In the genomic region with DNA sequence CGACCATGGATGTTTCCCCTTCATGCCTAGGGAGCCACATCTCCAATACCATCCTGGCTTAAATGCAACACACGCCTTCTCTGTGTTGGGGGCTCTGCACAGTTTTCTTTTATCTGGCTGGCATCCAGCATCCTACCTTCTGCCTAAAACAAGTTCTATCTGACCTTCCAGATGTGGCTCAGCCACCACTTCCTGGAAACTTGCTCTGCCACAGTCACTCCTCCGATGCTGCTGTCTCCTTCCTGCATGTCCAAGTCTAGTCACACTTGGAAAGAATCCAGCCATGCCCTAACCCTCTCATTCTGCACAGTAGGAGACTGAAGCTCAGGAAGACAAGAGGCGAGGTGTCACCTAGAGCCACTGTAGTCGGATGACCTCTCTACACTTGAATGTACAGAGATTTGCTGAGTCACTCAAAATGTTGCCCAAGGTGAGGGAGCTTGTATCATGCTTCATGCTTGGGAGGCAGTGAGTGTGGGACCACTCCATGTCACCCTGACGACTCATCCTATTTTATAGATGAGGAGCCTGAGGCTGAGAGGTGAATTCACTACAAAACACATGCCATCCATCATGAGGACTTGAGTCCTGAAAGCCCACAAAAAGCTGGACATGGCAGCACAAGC, we compare ENCODE assay signal across 21 mouse cellular contexts.
DNase-seq lines count a peak whose midpoint lies in the region; ATAC-seq and TF ChIP-seq lines count a peak whose summit lies in the region.
"Had no signal": no experiment of that assay in that cellular context is flagged by ENCODE, and none has a peak within 500 bp of the region (broad histone marks: within the 10 kb centered on the region; RNA-seq: fewer than 3 reads in every experiment).

No protein-coding gene starts in this region.

- 53% methylated on average over 6 of the region's 6 CpGs for WGBS in liver, postnatal 0 days (ENCODE audit: insufficient replicate concordance)
- 71% methylated on average over 6 of the region's 6 CpGs for WGBS in stomach, postnatal 0 days

- H3K4me2 ChIP-seq in liver, postnatal 0 days (ENCODE audit: low read depth, low read length), result no peak overlapping the region
- no peak overlapping the region for H3K4me2 ChIP-seq in stomach, postnatal 0 days (replicated peaks; ENCODE audit: low read depth)
- H3K4me2 ChIP-seq: forebrain, embryonic 13.5 days; hindbrain, embryonic 13.5 days; limb, embryonic 12.5 days; lung, embryonic 14.5 days had no signal

- no peaks in the 10 kb centered on the region for H3K9me3 ChIP-seq in MEL (replicated peaks; ENCODE audit: insufficient read depth, low read length)
- H3K9me3 ChIP-seq in liver, postnatal 0 days (ENCODE audit: low read length), result no peaks in the 10 kb centered on the region
- H3K9me3 ChIP-seq in stomach, postnatal 0 days (ENCODE audit: control insufficient read depth, low read length), result no peaks in the 10 kb centered on the region
- H3K9me3 ChIP-seq: forebrain, embryonic 13.5 days; hindbrain, embryonic 13.5 days; limb, embryonic 12.5 days had no signal

- TF ChIP-seq POLR2A in MEL (IDR thresholded peaks at IDR 0.05; ENCODE audit: control insufficient read depth in 1 of 2, insufficient read depth in 1 of 2, low read depth in 1 of 2, low read length in 2 of 2, poor library complexity in 1 of 2), result no peak

- no peak for TF ChIP-seq CTCF in MEL (IDR thresholded peaks at IDR 0.05 in 2 of 3, conservative IDR thresholded peaks at IDR 0.05 in 1 of 3; ENCODE audit: control insufficient read depth in 1 of 3, insufficient read depth in 1 of 3, low read depth in 2 of 3, low read length in 3 of 3, poor library complexity in 1 of 3, severe bottlenecking in 1 of 3)
- TF ChIP-seq CTCF in liver, postnatal 0 days (IDR thresholded peaks at IDR 0.05; ENCODE audit: low read depth), result no peak
- no peak for TF ChIP-seq CTCF in stomach, postnatal 0 days (IDR thresholded peaks at IDR 0.05; ENCODE audit: low read depth)

- H3K4me3 ChIP-seq in MEL (ENCODE audit: control insufficient read depth in 1 of 2, insufficient read depth in 1 of 2, low read depth in 2 of 2, low read length in 2 of 2), result no peak overlapping the region
- no peak overlapping the region for H3K4me3 ChIP-seq in liver, postnatal 0 days (ENCODE audit: low read depth, low read length)
- no peak overlapping the region for H3K4me3 ChIP-seq in stomach, postnatal 0 days (ENCODE audit: low read depth, low read length)
- H3K4me3 ChIP-seq: forebrain, embryonic 13.5 days; hindbrain, embryonic 13.5 days; limb, embryonic 12.5 days had no signal

- TF ChIP-seq RAD21 in MEL (IDR thresholded peaks at IDR 0.05; ENCODE audit: low read depth, low read length), result no peak

- H3K36me3 ChIP-seq in MEL (ENCODE audit: control insufficient read depth in 1 of 2, insufficient read depth in 2 of 2, low read length in 2 of 2), result no peaks in the 10 kb centered on the region
- H3K36me3 ChIP-seq in liver, postnatal 0 days (replicated peaks; ENCODE audit: insufficient read depth, low read length), result no peaks in the 10 kb centered on the region
- H3K36me3 ChIP-seq in stomach, postnatal 0 days (ENCODE audit: control insufficient read depth, insufficient read depth, low read length), result no peaks in the 10 kb centered on the region
- H3K36me3 ChIP-seq: hindbrain, embryonic 13.5 days; limb, embryonic 12.5 days had no signal

- no peak overlapping the region for H3K27ac ChIP-seq in MEL (ENCODE audit: control insufficient read depth, low read depth, low read length)
- no peak overlapping the region for H3K27ac ChIP-seq in liver, postnatal 0 days (ENCODE audit: low read depth)
- no peak overlapping the region for H3K27ac ChIP-seq in stomach, postnatal 0 days (replicated peaks)
- H3K27ac ChIP-seq: forebrain, embryonic 13.5 days; hindbrain, embryonic 13.5 days; limb, embryonic 12.5 days; macrophage had no signal

- no peak for TF ChIP-seq EP300 in MEL (IDR thresholded peaks at IDR 0.05; ENCODE audit: low read depth in 1 of 2, low read length in 2 of 2)
- peak; percentile 46 for TF ChIP-seq EP300 in liver, postnatal 0 days (IDR thresholded peaks at IDR 0.05; ENCODE audit: low read depth)
- TF ChIP-seq EP300 in stomach, postnatal 0 days (optimal IDR thresholded peaks at IDR 0.05), result no peak

- no peaks in the 10 kb centered on the region; the same call in 1 of the 2 replicates for H3K79me2 ChIP-seq in MEL (ENCODE audit: control insufficient read depth, insufficient read depth, low read length, poor library complexity)

- no peaks in the 10 kb centered on the region for H3K27me3 ChIP-seq in MEL (ENCODE audit: control insufficient read depth in 1 of 2, insufficient read depth in 2 of 2, low read length in 2 of 2)
- no peaks in the 10 kb centered on the region for H3K27me3 ChIP-seq in liver, postnatal 0 days (ENCODE audit: insufficient read depth, low read length)
- H3K27me3 ChIP-seq in stomach, postnatal 0 days (ENCODE audit: control insufficient read depth, insufficient read depth, low read length), result no peaks in the 10 kb centered on the region
- H3K27me3 ChIP-seq: hindbrain, embryonic 13.5 days had no signal

- no peak overlapping the region for H3K9ac ChIP-seq in MEL (ENCODE audit: control insufficient read depth, low read depth, low read length, poor library complexity, severe bottlenecking)
- H3K9ac ChIP-seq in liver, postnatal 0 days (replicated peaks), result no peak overlapping the region
- no peak overlapping the region for H3K9ac ChIP-seq in stomach, postnatal 0 days (ENCODE audit: low read length)
- H3K9ac ChIP-seq: forebrain, embryonic 13.5 days; hindbrain, embryonic 13.5 days; limb, embryonic 12.5 days; lung, embryonic 14.5 days had no signal

- peak; percentile 8 for DNase-seq in lung, postnatal 10 days
- DNase-seq in lung, postnatal 36 days, result no peak
- DNase-seq in MEL (ENCODE audit: low read depth, low spot score) (peak; percentile 21), liver (peak; percentile 59)
- no peak for DNase-seq in liver, postnatal 0 days
- no peak for DNase-seq in right cerebral cortex, postnatal 14 days
- DNase-seq in frontal cortex, postnatal 10 days (ENCODE audit: low spot score in 2 of 2), result no peak
- DNase-seq in stomach, postnatal 0 days (ENCODE audit: low spot score), result no peak
- DNase-seq: adrenal gland, postnatal 36 days; cerebellum, adult 18-20 months; cerebellum, postnatal 36 days; gastrocnemius, postnatal 25 days; kidney, adult 9 months; kidney, postnatal 4 days; lung, embryonic 14.5 days; right cerebral cortex, postnatal 4 days had no signal

- H3K4me1 ChIP-seq in MEL (ENCODE audit: control insufficient read depth in 1 of 2, insufficient read depth in 2 of 2, low read length in 2 of 2), result no peaks in the 10 kb centered on the region
- H3K4me1 ChIP-seq in liver, postnatal 0 days (ENCODE audit: insufficient read depth), result no peaks in the 10 kb centered on the region
- H3K4me1 ChIP-seq in stomach, postnatal 0 days (replicated peaks; ENCODE audit: control insufficient read depth, insufficient read depth), result no peaks in the 10 kb centered on the region

- peak; percentile 38; the same call in 1 of the 2 replicates for ATAC-seq in liver, postnatal 0 days
- no peak for ATAC-seq in stomach, postnatal 0 days (ENCODE audit: low FRiP score, low TSS enrichment)
- ATAC-seq: forebrain, embryonic 13.5 days; inflammation-experienced regulatory T-cells, adult 6 months had no signal

TF ChIP-seq in MEL, 35 proteins besides CTCF, POLR2A, EP300 and RAD21:
- TF ChIP-seq CHD2 (IDR thresholded peaks at IDR 0.05; ENCODE audit: low read length), result no peak
- peak; percentile 64 for TF ChIP-seq TAL1 (IDR thresholded peaks at IDR 0.05; ENCODE audit: low read length)
- TF ChIP-seq ZKSCAN1 (IDR thresholded peaks at IDR 0.05; ENCODE audit: low read depth, low read length), result no peak
- TF ChIP-seq ELF1 (IDR thresholded peaks at IDR 0.05; ENCODE audit: low read depth, low read length), result no peak
- TF ChIP-seq MXI1 (IDR thresholded peaks at IDR 0.05; ENCODE audit: low read depth, low read length), result no peak
- TF ChIP-seq ZMIZ1 (IDR thresholded peaks at IDR 0.05; ENCODE audit: low read depth, low read length), result no peak

Comparison
In these comparisons a context has a peak if more than half of its experiments do, and no peak if none do; other contexts are left out.
1. DNase-seq: peak in lung, postnatal 10 days (single experiment), MEL (single experiment) and liver (single experiment); none in lung, postnatal 36 days (single experiment), liver, postnatal 0 days (single experiment), right cerebral cortex, postnatal 14 days (single experiment), frontal cortex, postnatal 10 days (0 of 2) and stomach, postnatal 0 days (single experiment).